Mouse (Mus musculus) heart, adult 2 months (tissue): ENCODE measurements at regions not wholly inside any gene's neighbourhood (a gene's known extent, or its start where the extent isn't known, plus 50 kb on each side); places are given as distances from the start of the nearest gene placed in this dataset.

ENCODE experiments used
- CTCF ChIP-seq: fragments of 200-600 bp; IDR thresholded peaks from 2 replicates; pipeline ENCODE4 v1.8.1; 2022; ENCODE audit warnings: antibody characterized with exemption, mild to moderate bottlenecking, moderate library complexity
- POLR2A ChIP-seq: fragments of 200-500 bp; IDR thresholded peaks from 2 replicates; pipeline ENCODE4 v1.6.1; 2011; ENCODE audit warnings: mild to moderate bottlenecking, low read depth, low read length, control low read depth; ENCODE audit not compliant: insufficient read depth

DNA sequence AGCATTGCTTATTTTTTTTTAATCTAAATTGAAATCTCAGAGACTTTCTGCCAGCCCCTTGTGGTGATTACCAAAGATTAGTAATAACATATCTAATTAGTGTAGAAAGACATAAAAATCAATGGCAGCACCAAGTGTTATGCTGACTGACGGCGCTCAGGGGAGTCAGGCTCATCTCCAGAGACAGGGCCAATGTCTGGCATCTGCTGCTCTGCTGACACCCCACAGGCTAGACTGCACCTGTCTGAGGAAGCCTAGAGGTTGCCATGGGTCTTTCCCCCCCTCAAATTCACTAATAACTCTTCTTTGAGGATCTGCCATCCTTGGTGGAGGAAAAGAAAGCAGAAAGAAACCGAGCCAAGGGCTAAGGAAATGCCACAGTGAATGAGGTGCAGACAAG lies 208.8 kb upstream of the Castor2 start:
- TF ChIP-seq CTCF (no peak), POLR2A (no peak)
